Mouse (Mus musculus) c-Kit-positive CD71-positive TER-119-positive erythroid progenitor cells, embryonic 14.5 days (primary cell): ENCODE measurements around the gene Ybey.

Source experiments
- DNase-seq: peaks from one replicate; pipeline ENCODE4 v3.0.0-alpha.2; 2013; ENCODE audit warnings: low spot score

Gene Ybey

GRCm38 (mm10) chr10:76442178-76443088 is 26.5 kb downstream of the Ybey start, which contains the start of gene Pcnt:
TSS of gene Pcnt (minus strand) at chr10:76442786.
- peak; percentile 99 for DNase-seq

GRCm38 (mm10) chr10:76440281-76440680 is 28.6 kb downstream of the Ybey start, which contains the start of gene AC141477.1:
TSS of gene AC141477.1 (minus strand) at chr10:76440444.
- no peak for DNase-seq

GRCm38 (mm10) chr10:76439107-76439890 is 29.6 kb downstream of the Ybey start:
- DNase-seq = no peak

GRCm38 (mm10) chr10:76433925-76434324 is 35.0 kb downstream of the Ybey start:
- no peak for DNase-seq

- no peak for DNase-seq
Measured at GRCm38 (mm10) chr10:76425674-76426073, 43.2 kb downstream of the Ybey start.

- DNase-seq = no peak
Measured at GRCm38 (mm10) chr10:76416811-76417210, 52.1 kb downstream of the Ybey start.
